Mouse (Mus musculus) 3134 (cell line): ENCODE results near the gene Pfas.
"Not testable (repeated sequence)": the region's sequence is repeated elsewhere in the genome, so short reads cannot be mapped to it uniquely, and the experiment has no call there.

Experiments used
- DNase-seq: peaks from one replicate; pipeline ENCODE4 v3.0.0-alpha.2; 2011; ENCODE audit warnings: low spot score; ENCODE audit not compliant: insufficient read length; ENCODE audit errors: extremely low read depth

The Pfas gene

GRCm38 (mm10) chr11:69015644-69016441 is 7.6 kb upstream of the Pfas start, which contains the start of gene Ctc1:
TSS of gene Ctc1 (plus strand) at chr11:69015911.
- DNase-seq: peak; percentile 93

GRCm38 (mm10) chr11:69012071-69012601 is 3.9 kb upstream of the Pfas start:
- DNase-seq: peak; percentile 75

GRCm38 (mm10) chr11:69011445-69011844 is 3.2 kb upstream of the Pfas start:
- DNase-seq: not testable (repeated sequence)

- DNase-seq: no peak
These were observed 2.4 kb upstream of the Pfas start for GRCm38 (mm10) chr11:69010400-69011323.

- DNase-seq: no peak
These were observed 1.2 kb upstream of the Pfas start for GRCm38 (mm10) chr11:69009508-69009907.

GRCm38 (mm10) chr11:69006575-69006974 is 1.7 kb downstream of the Pfas start:
- DNase-seq: not testable (repeated sequence)

- no peak for DNase-seq
These were observed 3.1 kb downstream of the Pfas start for GRCm38 (mm10) chr11:69005193-69005592.

GRCm38 (mm10) chr11:69003592-69003991 is 4.7 kb downstream of the Pfas start:
- DNase-seq: no peak

GRCm38 (mm10) chr11:69002782-69003181 is 5.5 kb downstream of the Pfas start:
- not testable (repeated sequence) for DNase-seq

GRCm38 (mm10) chr11:68997080-68997479 is 11.2 kb downstream of the Pfas start:
- DNase-seq: no peak

GRCm38 (mm10) chr11:68994377-68994776 is 13.9 kb downstream of the Pfas start:
- DNase-seq: no peak

GRCm38 (mm10) chr11:68993122-68993521 is 15.1 kb downstream of the Pfas start:
- DNase-seq: no peak

- no peak for DNase-seq
These were observed 19.9 kb downstream of the Pfas start for GRCm38 (mm10) chr11:68988341-68988740.

- no peak for DNase-seq
These were observed 20.8 kb downstream of the Pfas start for GRCm38 (mm10) chr11:68987365-68987882.

GRCm38 (mm10) chr11:68982639-68983369 is 25.5 kb downstream of the Pfas start:
- DNase-seq: peak; percentile 39

- DNase-seq: no peak
These were observed 27.3 kb downstream of the Pfas start for GRCm38 (mm10) chr11:68980919-68981318.

GRCm38 (mm10) chr11:68979320-68979733 is 28.9 kb downstream of the Pfas start:
- no peak for DNase-seq

- DNase-seq: no peak
These were observed 32.7 kb downstream of the Pfas start for GRCm38 (mm10) chr11:68975601-68976000.

- DNase-seq: no peak
These were observed 33.2 kb downstream of the Pfas start, which contains the start of gene Rangrf for GRCm38 (mm10) chr11:68975085-68975484. TSS of gene Rangrf (minus strand) at chr11:68975185.

GRCm38 (mm10) chr11:68974059-68974450 is 34.2 kb downstream of the Pfas start:
- no peak for DNase-seq
